Mouse (Mus musculus): ENCODE measurements at regions not wholly inside any gene's neighbourhood (a gene's known extent, or its start where the extent isn't known, plus 50 kb on each side); places are given as distances from the start of the nearest gene placed in this dataset.

- TF ChIP-seq POLR2A (IDR thresholded peaks at IDR 0.05; ENCODE audit: low read depth, low read length) = no peak
- TF ChIP-seq CTCF (IDR thresholded peaks at IDR 0.05; ENCODE audit: extremely low read depth, insufficient read length, insufficient replicate concordance, low read depth, low read length) = no peak
- WGBS = 32% methylated on average over 14 of the region's 14 CpGs
- Histone ChIP-seq H3K36me3 (ENCODE audit: control insufficient read depth, insufficient read depth, low read length) (no peaks in the 10 kb centered on the region), H3K27me3 (ENCODE audit: control insufficient read depth, insufficient read depth, low read length) (no peaks in the 10 kb centered on the region), H3K27ac (ENCODE audit: insufficient read depth, low read depth, low read length) (no peak overlapping the region; the same call in 1 of the 2 replicates), H3K4me3 (ENCODE audit: low read depth, low read length) (no peak overlapping the region), H3K4me1 (ENCODE audit: control insufficient read depth, insufficient read depth, insufficient read length, low read length) (no peaks in the 10 kb centered on the region)
These were observed 75.8 kb downstream of the Rnd3 start for GRCm38 (mm10) chr2:51073040-51073594.

- Histone ChIP-seq H3K27me3 (ENCODE audit: control insufficient read depth, insufficient read depth, low read length) (no peaks in the 10 kb centered on the region), H3K4me1 (ENCODE audit: control insufficient read depth, insufficient read depth, insufficient read length, low read length) (no peaks in the 10 kb centered on the region), H3K36me3 (ENCODE audit: control insufficient read depth, insufficient read depth, low read length) (no peaks in the 10 kb centered on the region), H3K4me3 (ENCODE audit: low read depth, low read length) (no peak overlapping the region), H3K27ac (ENCODE audit: insufficient read depth, low read depth, low read length) (peak overlapping the region; percentile 52; the same call in 1 of the 2 replicates)
- TF ChIP-seq POLR2A (IDR thresholded peaks at IDR 0.05; ENCODE audit: low read depth, low read length) (no peak), CTCF (IDR thresholded peaks at IDR 0.05; ENCODE audit: extremely low read depth, insufficient read length, insufficient replicate concordance, low read depth, low read length) (no peak)
- 7% methylated on average over 6 of the region's 6 CpGs for WGBS
These were observed 76.5 kb downstream of the Rnd3 start for GRCm38 (mm10) chr2:51072346-51072885.

GRCm38 (mm10) chr2:51070902-51071301 lies 78.0 kb downstream of the Rnd3 start:
- 89% methylated on average over 2 of the region's 2 CpGs for WGBS

GRCm38 (mm10) chr2:51066423-51066831 lies 82.5 kb downstream of the Rnd3 start:
- no peaks in the 10 kb centered on the region for H3K36me3 ChIP-seq (ENCODE audit: control insufficient read depth, insufficient read depth, low read length)
- 89% methylated on average over 11 of the region's 11 CpGs for WGBS
- TF ChIP-seq CTCF (IDR thresholded peaks at IDR 0.05; ENCODE audit: extremely low read depth, insufficient read length, insufficient replicate concordance, low read depth, low read length) (no peak), POLR2A (IDR thresholded peaks at IDR 0.05; ENCODE audit: low read depth, low read length) (no peak)
- no peaks in the 10 kb centered on the region for H3K4me1 ChIP-seq (ENCODE audit: control insufficient read depth, insufficient read depth, insufficient read length, low read length)
- H3K27me3 ChIP-seq (ENCODE audit: control insufficient read depth, insufficient read depth, low read length) = no peaks in the 10 kb centered on the region
- H3K27ac ChIP-seq (ENCODE audit: insufficient read depth, low read depth, low read length) = no peak overlapping the region
- no peak overlapping the region for H3K4me3 ChIP-seq (ENCODE audit: low read depth, low read length)

More at GRCm38 (mm10) chr2:51070902-51071301, 78.0 kb downstream of the Rnd3 start:
- Histone ChIP-seq H3K4me1 (ENCODE audit: control insufficient read depth, insufficient read depth, insufficient read length, low read length) (no peaks in the 10 kb centered on the region), H3K27me3 (ENCODE audit: control insufficient read depth, insufficient read depth, low read length) (no peaks in the 10 kb centered on the region), H3K27ac (ENCODE audit: insufficient read depth, low read depth, low read length) (no peak overlapping the region), H3K4me3 (ENCODE audit: low read depth, low read length) (no peak overlapping the region), H3K36me3 (ENCODE audit: control insufficient read depth, insufficient read depth, low read length) (no peaks in the 10 kb centered on the region)
- TF ChIP-seq POLR2A (IDR thresholded peaks at IDR 0.05; ENCODE audit: low read depth, low read length) (no peak), CTCF (IDR thresholded peaks at IDR 0.05; ENCODE audit: extremely low read depth, insufficient read length, insufficient replicate concordance, low read depth, low read length) (no peak)

GRCm38 (mm10) chr2:51065821-51066220 lies 83.1 kb downstream of the Rnd3 start:
- no peaks in the 10 kb centered on the region for H3K36me3 ChIP-seq (ENCODE audit: control insufficient read depth, insufficient read depth, low read length)
- no peaks in the 10 kb centered on the region for H3K27me3 ChIP-seq (ENCODE audit: control insufficient read depth, insufficient read depth, low read length)
- H3K27ac ChIP-seq (ENCODE audit: insufficient read depth, low read depth, low read length) = no peak overlapping the region
- H3K4me3 ChIP-seq (ENCODE audit: low read depth, low read length) = no peak overlapping the region
- H3K4me1 ChIP-seq (ENCODE audit: control insufficient read depth, insufficient read depth, insufficient read length, low read length) = no peaks in the 10 kb centered on the region
- 81% methylated on average over 6 of the region's 6 CpGs for WGBS
- no peak for TF ChIP-seq POLR2A (IDR thresholded peaks at IDR 0.05; ENCODE audit: low read depth, low read length)

- Histone ChIP-seq H3K4me3 (ENCODE audit: low read depth, low read length) (no peak overlapping the region), H3K36me3 (ENCODE audit: control insufficient read depth, insufficient read depth, low read length) (no peaks in the 10 kb centered on the region), H3K27me3 (ENCODE audit: control insufficient read depth, insufficient read depth, low read length) (no peaks in the 10 kb centered on the region), H3K4me1 (ENCODE audit: control insufficient read depth, insufficient read depth, insufficient read length, low read length) (no peaks in the 10 kb centered on the region), H3K27ac (ENCODE audit: insufficient read depth, low read depth, low read length) (no peak overlapping the region)
- 93% methylated on average over 4 of the region's 4 CpGs for WGBS
- TF ChIP-seq POLR2A (IDR thresholded peaks at IDR 0.05; ENCODE audit: low read depth, low read length) (no peak), CTCF (IDR thresholded peaks at IDR 0.05; ENCODE audit: extremely low read depth, insufficient read length, insufficient replicate concordance, low read depth, low read length) (no peak)
These were observed 84.1 kb downstream of the Rnd3 start for GRCm38 (mm10) chr2:51064821-51065220.

GRCm38 (mm10) chr2:51062049-51062448 lies 86.9 kb downstream of the Rnd3 start:
- TF ChIP-seq CTCF (IDR thresholded peaks at IDR 0.05; ENCODE audit: extremely low read depth, insufficient read length, insufficient replicate concordance, low read depth, low read length) (no peak), POLR2A (IDR thresholded peaks at IDR 0.05; ENCODE audit: low read depth, low read length) (no peak)

More at GRCm38 (mm10) chr2:51062049-51062448, 86.9 kb downstream of the Rnd3 start:
- WGBS = 96% methylated on average over 5 of the region's 5 CpGs
- Histone ChIP-seq H3K4me1 (ENCODE audit: control insufficient read depth, insufficient read depth, insufficient read length, low read length) (peaks cover under 1% of the 10 kb centered on the region; the same call in 1 of the 2 replicates), H3K27me3 (ENCODE audit: control insufficient read depth, insufficient read depth, low read length) (no peaks in the 10 kb centered on the region), H3K27ac (ENCODE audit: insufficient read depth, low read depth, low read length) (no peak overlapping the region), H3K4me3 (ENCODE audit: low read depth, low read length) (no peak overlapping the region), H3K36me3 (ENCODE audit: control insufficient read depth, insufficient read depth, low read length) (no peaks in the 10 kb centered on the region)

Measured in small intestine, adult 2 months (tissue).